Mouse (Mus musculus) liver, adult 2 months (tissue): ENCODE measurements around the gene Ifitm10. TPM values are rescaled to one million over a fixed set of nuclear protein-coding genes. Genes with fewer than 3 reads are reported as not detected.
"Not testable (repeated sequence)": the region's sequence is repeated elsewhere in the genome, so short reads cannot be mapped to it uniquely, and the experiment has no call there.

ENCODE experiments used
- DNase-seq: peaks from one replicate; pipeline ENCODE4 v3.0.0-alpha.2; 2011; ENCODE audit warnings: low read depth, low spot score; ENCODE audit errors: extremely low read depth
- H3K27ac ChIP-seq: fragments of 200-500 bp; replicated peaks from 2 replicates; pipeline ENCODE4 v1.5.1; 2012; ENCODE audit warnings: low read depth, mild to moderate bottlenecking, control low read depth, inconsistent platforms, low read length; ENCODE audit not compliant: insufficient read depth
- H3K27me3 ChIP-seq: fragments of 200-500 bp; 2 replicates; pipeline ENCODE4 v1.6.1; 2012; ENCODE audit warnings: mild to moderate bottlenecking, moderate library complexity, low read length, inconsistent platforms; ENCODE audit not compliant: control insufficient read depth, insufficient read depth
- H3K36me3 ChIP-seq: fragments of 200-500 bp; 2 replicates; pipeline ENCODE4 v1.6.1; 2012; ENCODE audit warnings: low read length, inconsistent platforms; ENCODE audit not compliant: control insufficient read depth, insufficient read depth
- H3K4me1 ChIP-seq: fragments of 200-500 bp; 2 replicates; pipeline ENCODE4 v1.6.1; 2011; ENCODE audit warnings: low read length; ENCODE audit not compliant: control insufficient read depth, insufficient read depth
- H3K4me3 ChIP-seq: fragments of 200-500 bp; 2 replicates; pipeline ENCODE4 v1.5.1; 2011; ENCODE audit warnings: low read depth, mild to moderate bottlenecking, control low read depth, low read length, moderate library complexity; ENCODE audit not compliant: insufficient read depth
- H3K79me2 ChIP-seq: fragments of 200-500 bp; 2 replicates; pipeline ENCODE4 v1.6.1; 2012; ENCODE audit warnings: inconsistent platforms, mild to moderate bottlenecking, low read length, moderate library complexity; ENCODE audit not compliant: control insufficient read depth, insufficient read depth
- H3K9ac ChIP-seq: fragments of 200-500 bp; 2 replicates; pipeline ENCODE4 v1.6.1; 2012; ENCODE audit warnings: low read depth, mild to moderate bottlenecking, control low read depth, inconsistent platforms, low read length
- CTCF ChIP-seq: fragments of 200-500 bp; IDR thresholded peaks from 2 replicates; pipeline ENCODE4 v1.5.1; 2011; ENCODE audit warnings: low read depth, low read length, control low read depth
- POLR2A ChIP-seq: fragments of 200-500 bp; IDR thresholded peaks from 2 replicates; pipeline ENCODE4 v1.6.1; 2011; ENCODE audit warnings: low read length, control low read depth; ENCODE audit not compliant: insufficient read depth; ENCODE audit errors: extremely low read depth
- WGBS: fragments of 180-500 bp; shearing (Covaris S2); methylation state at CpG from one replicate; pipeline ENCODE4 v1.1.7; 2018; 5-methylcytosine and 5-hydroxymethylcytosine counted together
- polyA plus RNA-seq: library from polyadenylated mRNA; depleted of rRNA; stranded (reverse); fragments of >200 nt; gene quantifications from 2 replicates; pipeline ENCODE4 v1.2.3, GENCODE M21; 2012
- total RNA-seq: library from RNA; depleted of rRNA; stranded (reverse); fragments of >200 nt; gene quantifications from 2 replicates; pipeline ENCODE4 v1.2.3, GENCODE M21; 2014

The Ifitm10 gene
- total and polyA plus RNA-seq, 2 experiments = 0.65 to 0.71 TPM

DNA sequence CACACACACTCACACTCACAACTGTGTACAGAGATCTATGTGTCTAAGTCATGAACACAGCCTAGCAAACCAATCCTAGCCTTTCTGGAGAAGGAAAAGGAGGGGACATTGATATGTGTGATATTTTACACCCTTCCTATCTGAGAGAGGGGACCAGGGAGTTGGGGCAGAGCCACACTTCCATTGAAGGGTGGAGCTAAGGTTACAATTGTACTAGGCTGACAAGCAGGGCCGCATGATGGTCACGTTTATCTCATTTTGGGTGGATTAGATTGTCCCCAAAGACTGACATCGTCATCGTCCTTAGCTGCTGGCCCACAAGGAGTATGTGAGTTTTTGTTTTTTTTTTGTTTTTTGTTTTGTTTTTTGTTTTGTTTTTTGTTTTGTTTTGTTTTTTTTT, 42.3 kb downstream of the Ifitm10 start:
- Histone ChIP-seq H3K79me2 (no peaks in the 10 kb centered on the region), H3K9ac (no peak overlapping the region), H3K27ac (no peak overlapping the region), H3K36me3 (no peaks in the 10 kb centered on the region), H3K4me1 (no peaks in the 10 kb centered on the region), H3K4me3 (no peak overlapping the region), H3K27me3 (no peaks in the 10 kb centered on the region)
- no peak for DNase-seq
- TF ChIP-seq CTCF = no peak
- TF ChIP-seq POLR2A = no peak
- WGBS = 90% methylated on average over 4 of the region's 4 CpGs

GRCm38 (mm10) chr7:142330271-142330724, 43.3 kb downstream of the Ifitm10 start:
- no peak overlapping the region for H3K27ac ChIP-seq
- TF ChIP-seq POLR2A = no peak
- no peak for TF ChIP-seq CTCF
- H3K36me3 ChIP-seq = no peaks in the 10 kb centered on the region
- whole genome bisulfite sequencing = 56% methylated on average over 9 of the region's 9 CpGs
- H3K9ac ChIP-seq = no peak overlapping the region
- H3K4me1 ChIP-seq = no peaks in the 10 kb centered on the region
- DNase-seq = peak; percentile 14
- no peak overlapping the region for H3K4me3 ChIP-seq
- no peaks in the 10 kb centered on the region for H3K79me2 ChIP-seq
- H3K27me3 ChIP-seq = no peaks in the 10 kb centered on the region

GRCm38 (mm10) chr7:142328507-142328906, 45.0 kb downstream of the Ifitm10 start:
- no peak overlapping the region for H3K9ac ChIP-seq
- no peak overlapping the region for H3K27ac ChIP-seq
- no peaks in the 10 kb centered on the region for H3K36me3 ChIP-seq
- no peaks in the 10 kb centered on the region for H3K4me1 ChIP-seq
- no peaks in the 10 kb centered on the region for H3K79me2 ChIP-seq
- no peak for TF ChIP-seq CTCF
- TF ChIP-seq POLR2A = no peak
- H3K4me3 ChIP-seq = no peak overlapping the region
- WGBS = 70% methylated on average over 3 of the region's 3 CpGs
- no peak for DNase-seq
- no peaks in the 10 kb centered on the region for H3K27me3 ChIP-seq

GRCm38 (mm10) chr7:142326714-142327445, 46.7 kb downstream of the Ifitm10 start:
- Histone ChIP-seq H3K27me3 (no peaks in the 10 kb centered on the region), H3K36me3 (no peaks in the 10 kb centered on the region), H3K9ac (no peak overlapping the region), H3K4me1 (no peaks in the 10 kb centered on the region), H3K4me3 (no peak overlapping the region), H3K79me2 (no peaks in the 10 kb centered on the region), H3K27ac (no peak overlapping the region)
- DNase-seq = no peak
- WGBS = 59% methylated on average over 9 of the region's 9 CpGs
- TF ChIP-seq POLR2A (no peak), CTCF (no peak)

DNA sequence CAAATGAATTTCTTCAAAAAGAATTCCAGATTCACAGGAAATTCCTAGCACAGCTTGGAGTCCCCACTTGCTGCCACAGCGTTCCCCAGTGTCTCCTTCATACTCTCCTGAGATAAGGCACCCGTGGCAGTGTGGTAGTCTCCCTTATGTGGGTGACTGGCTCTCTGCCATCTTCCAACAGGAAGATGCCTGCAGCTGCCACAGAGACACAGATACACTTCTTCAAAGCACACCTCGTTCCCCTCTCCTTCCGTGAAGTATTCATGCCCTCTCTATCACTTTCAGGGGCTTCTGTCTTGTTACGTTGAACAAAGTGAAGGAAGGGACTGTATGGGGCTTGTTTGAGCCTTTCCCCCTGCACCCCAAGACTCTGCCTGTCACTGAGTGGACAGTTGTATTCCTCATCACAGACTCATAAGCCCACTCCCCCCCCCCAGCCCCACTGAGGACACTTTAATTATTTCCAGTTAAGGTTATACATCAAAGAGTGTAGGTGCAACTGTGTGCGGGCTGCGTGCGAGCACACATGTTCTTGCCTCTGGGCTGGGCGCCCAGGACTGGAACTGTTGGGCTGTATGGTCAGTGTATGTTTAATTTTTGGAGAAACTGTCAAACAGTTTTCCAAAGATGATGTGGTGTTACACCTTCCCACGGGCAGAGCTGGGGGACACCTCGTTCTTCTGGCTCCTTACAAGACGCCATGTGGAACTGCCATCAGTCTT, 50.0 kb downstream of the Ifitm10 start:
- Histone ChIP-seq H3K9ac (no peak overlapping the region), H3K4me1 (no peaks in the 10 kb centered on the region), H3K27ac (no peak overlapping the region), H3K36me3 (no peaks in the 10 kb centered on the region), H3K79me2 (no peaks in the 10 kb centered on the region), H3K27me3 (no peaks in the 10 kb centered on the region), H3K4me3 (no peak overlapping the region)
- TF ChIP-seq POLR2A (no peak), CTCF (no peak)
- WGBS = 89% methylated on average over 12 of the region's 12 CpGs
- DNase-seq = no peak

DNA sequence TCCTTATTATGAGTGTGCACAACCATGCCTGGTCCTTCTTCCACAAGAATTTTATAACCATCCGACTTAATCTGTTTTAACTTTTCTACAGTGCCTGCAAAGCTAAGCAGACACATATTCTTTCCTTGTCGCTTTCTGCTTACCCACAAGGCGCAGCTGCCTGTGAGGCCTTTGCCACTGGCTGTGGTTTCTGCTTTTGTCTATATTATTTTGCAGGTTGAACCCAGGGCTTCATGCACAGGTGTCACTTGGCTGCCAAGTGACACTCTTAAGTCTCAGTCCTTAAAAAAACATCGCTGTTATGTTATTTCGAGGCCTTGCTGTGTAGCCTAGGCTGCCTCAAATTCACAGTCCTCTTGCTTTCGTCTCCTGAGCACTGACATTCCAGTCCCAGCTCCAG, 50.9 kb downstream of the Ifitm10 start:
- Histone ChIP-seq H3K36me3 (no peaks in the 10 kb centered on the region), H3K9ac (no peak overlapping the region), H3K27me3 (no peaks in the 10 kb centered on the region), H3K79me2 (no peaks in the 10 kb centered on the region), H3K4me1 (no peaks in the 10 kb centered on the region), H3K4me3 (no peak overlapping the region), H3K27ac (no peak overlapping the region)
- WGBS = 90% methylated on average over 6 of the region's 6 CpGs
- no peak for DNase-seq
- TF ChIP-seq POLR2A (no peak), CTCF (no peak)

DNA sequence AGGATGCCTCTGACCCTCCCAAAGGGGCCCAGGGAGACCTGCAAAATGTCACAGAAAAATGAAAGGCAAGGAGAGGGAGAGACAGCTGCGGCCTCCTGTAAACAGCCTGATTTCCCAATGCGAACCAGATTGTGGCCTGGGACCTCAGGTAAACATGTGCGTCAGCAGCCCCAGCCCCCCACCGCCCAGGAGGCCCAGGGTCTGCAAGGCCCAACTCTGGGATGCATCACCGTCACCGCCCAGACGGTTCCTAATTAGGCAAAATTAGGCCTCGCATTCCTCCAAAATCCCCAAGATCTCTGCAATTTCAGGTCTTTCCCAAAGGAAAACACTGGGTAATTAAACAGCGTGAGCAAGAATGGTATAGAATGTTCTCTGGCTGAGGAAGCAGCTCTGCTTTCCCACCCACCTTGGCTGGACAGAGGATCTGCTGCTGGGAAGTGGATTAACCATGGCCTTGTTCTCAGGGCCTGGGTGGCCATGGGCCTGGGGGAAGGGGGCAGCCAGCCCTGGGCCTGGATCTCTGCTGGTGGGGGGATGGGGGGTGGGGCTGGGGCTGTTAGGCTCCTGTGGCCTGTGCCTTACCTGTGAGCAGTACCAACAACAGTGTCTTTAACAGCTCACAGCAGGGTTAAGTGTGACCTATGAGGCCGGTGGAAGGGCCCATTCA, 51.8 kb downstream of the Ifitm10 start:
- not testable (repeated sequence) for H3K9ac ChIP-seq, H3K27me3 ChIP-seq, H3K27ac ChIP-seq, H3K79me2 ChIP-seq, H3K4me3 ChIP-seq, H3K36me3 ChIP-seq, H3K4me1 ChIP-seq, DNase-seq
- 91% methylated on average over 6 of the region's 10 CpGs for WGBS
